Mouse (Mus musculus) A20 (cell line): Measurements from ENCODE around the gene Unc13b.
"Not testable (repeated sequence)": the region's sequence is repeated elsewhere in the genome, so short reads cannot be mapped to it uniquely, and the experiment has no call there.

Experiments used
- DNase-seq: peaks from one replicate; pipeline ENCODE4 v3.0.0-alpha.2; 2011; ENCODE audit warnings: low read depth, low spot score

Gene Unc13b

GRCm38 (mm10) chr4:43089950-43090349 lies 31.2 kb downstream of the Unc13b start:
- DNase-seq = no peak

GRCm38 (mm10) chr4:43091183-43091582 lies 32.4 kb downstream of the Unc13b start:
- DNase-seq = no peak

GRCm38 (mm10) chr4:43113491-43113890 lies 54.7 kb downstream of the Unc13b start:
- no peak for DNase-seq

GRCm38 (mm10) chr4:43114512-43114911 lies 55.8 kb downstream of the Unc13b start:
- no peak for DNase-seq

- DNase-seq = peak; percentile 37
Measured at GRCm38 (mm10) chr4:43114946-43115345, 56.2 kb downstream of the Unc13b start.

GRCm38 (mm10) chr4:43116249-43116648 lies 57.5 kb downstream of the Unc13b start:
- DNase-seq = peak; percentile 23

GRCm38 (mm10) chr4:43129750-43130149 lies 71.0 kb downstream of the Unc13b start:
- DNase-seq = no peak

- DNase-seq = no peak
Measured at GRCm38 (mm10) chr4:43142610-43143009, 83.9 kb downstream of the Unc13b start.

- not testable (repeated sequence) for DNase-seq
Measured at GRCm38 (mm10) chr4:43152413-43152812, 93.7 kb downstream of the Unc13b start.

GRCm38 (mm10) chr4:43160045-43160444 lies 101.3 kb downstream of the Unc13b start:
- DNase-seq = no peak

GRCm38 (mm10) chr4:43161124-43161657 lies 102.4 kb downstream of the Unc13b start:
- no peak for DNase-seq

GRCm38 (mm10) chr4:43163205-43163604 lies 104.5 kb downstream of the Unc13b start:
- DNase-seq = no peak

GRCm38 (mm10) chr4:43165403-43166005 lies 106.8 kb downstream of the Unc13b start:
- no peak for DNase-seq

GRCm38 (mm10) chr4:43170028-43170427 lies 111.3 kb downstream of the Unc13b start:
- no peak for DNase-seq

- no peak for DNase-seq
Measured at GRCm38 (mm10) chr4:43177126-43177525, 118.4 kb downstream of the Unc13b start.

- no peak for DNase-seq
Measured at GRCm38 (mm10) chr4:43182474-43183168, 123.9 kb downstream of the Unc13b start.

- DNase-seq = no peak
Measured at GRCm38 (mm10) chr4:43187439-43187838, 128.7 kb downstream of the Unc13b start.

- DNase-seq = no peak
Measured at GRCm38 (mm10) chr4:43189381-43189780, 130.6 kb downstream of the Unc13b start.

- no peak for DNase-seq
Measured at GRCm38 (mm10) chr4:43204946-43205345, 146.2 kb downstream of the Unc13b start.

GRCm38 (mm10) chr4:43205571-43205970 lies 146.8 kb downstream of the Unc13b start:
- no peak for DNase-seq

GRCm38 (mm10) chr4:43206989-43207388 lies 148.2 kb downstream of the Unc13b start:
- no peak for DNase-seq

- DNase-seq = no peak
Measured at GRCm38 (mm10) chr4:43209081-43209579, 150.4 kb downstream of the Unc13b start.

- no peak for DNase-seq
Measured at GRCm38 (mm10) chr4:43209673-43210072, 150.9 kb downstream of the Unc13b start.
